Mouse (Mus musculus) liver (tissue): ENCODE data around the gene Lin7b.
"Not testable (repeated sequence)": the region's sequence is repeated elsewhere in the genome, so short reads cannot be mapped to it uniquely, and the experiment has no call there.

Experiments used
- DNase-seq: peaks from one replicate; pipeline ENCODE4 v3.0.0-alpha.2; 2020; ENCODE audit warnings: mixed read lengths

The Lin7b gene

DNA sequence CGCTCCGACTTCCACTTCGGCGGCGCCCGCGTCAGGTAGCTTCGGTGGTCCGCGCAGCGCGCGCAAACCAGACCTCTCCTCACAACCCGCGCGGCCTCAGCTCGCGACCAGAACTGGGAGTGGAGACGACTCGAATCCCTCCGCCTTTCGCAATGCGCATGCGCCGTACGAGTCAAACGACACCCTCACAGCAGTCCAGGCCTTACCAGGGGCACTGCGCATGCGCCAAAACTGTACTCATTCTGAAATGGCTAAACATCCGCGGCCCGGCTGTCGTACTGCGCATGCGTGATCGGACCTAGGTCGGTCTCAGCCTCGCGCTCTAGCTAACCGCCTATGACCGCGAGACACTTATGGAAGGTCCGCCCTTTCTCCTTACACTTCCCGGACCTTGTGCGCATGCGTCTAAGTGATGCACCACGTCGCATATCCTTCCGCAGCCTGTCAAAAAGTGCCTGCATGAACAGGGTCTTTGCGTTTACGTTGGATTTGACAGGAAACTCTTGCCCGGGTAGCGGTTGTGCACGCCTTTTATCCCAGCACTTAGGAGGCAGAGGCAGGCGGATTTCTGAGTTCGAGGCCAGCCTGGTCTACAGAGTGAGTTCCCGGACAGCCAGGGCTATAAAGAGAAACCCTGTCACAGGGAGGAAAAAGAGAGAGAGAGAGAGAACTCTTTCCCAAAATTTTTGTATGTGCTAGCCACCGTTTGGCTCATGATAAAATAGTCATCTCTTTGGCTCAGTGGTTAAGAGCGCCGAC is 25.4 kb upstream of the Lin7b start, which contains the start of gene Snrnp70:
Gene Snrnp70 (minus strand): TSS at position 165 of the 759 bp plus-strand sequence.
- peak; percentile 100 for DNase-seq

DNA sequence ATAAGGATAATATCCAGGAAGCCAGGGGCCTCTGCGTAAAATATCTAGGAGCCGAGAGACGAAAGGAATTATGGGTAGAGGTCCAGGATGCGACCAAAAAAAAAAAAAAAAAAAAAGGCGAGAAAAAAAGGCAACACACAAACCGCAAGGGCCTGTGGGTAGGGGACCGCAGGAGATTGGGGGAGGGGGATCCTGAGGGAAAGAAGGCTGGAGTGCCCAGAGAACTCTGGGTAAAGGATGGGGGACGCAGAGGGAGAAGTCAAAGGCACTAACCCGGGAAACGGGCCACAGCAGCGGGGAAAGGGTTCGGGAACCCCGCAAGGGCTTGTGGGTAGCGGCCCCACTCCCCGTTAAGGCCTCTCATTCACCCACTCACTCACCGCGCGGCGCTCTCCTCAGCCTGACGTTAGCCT is 24.8 kb upstream of the Lin7b start:
- DNase-seq, result no peak

DNA sequence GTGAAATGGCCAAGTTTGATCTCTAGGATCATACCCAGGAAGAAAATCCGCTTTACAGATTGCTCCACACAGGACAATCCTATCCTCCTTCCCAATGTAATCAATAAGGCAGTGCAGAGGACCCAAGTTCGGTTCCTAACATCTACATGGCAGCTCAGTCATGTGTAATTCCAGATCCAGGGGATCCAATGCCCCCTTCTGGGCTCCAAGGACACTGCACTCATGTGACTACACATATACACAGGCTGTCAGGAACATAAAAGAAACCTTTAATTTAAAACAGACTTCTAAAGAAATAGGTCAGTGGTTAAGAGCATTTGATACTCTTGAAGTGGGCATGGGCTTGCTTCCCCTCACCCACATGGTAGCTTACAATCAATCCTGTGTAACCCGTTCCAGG is 15.7 kb upstream of the Lin7b start:
- no peak for DNase-seq

DNA sequence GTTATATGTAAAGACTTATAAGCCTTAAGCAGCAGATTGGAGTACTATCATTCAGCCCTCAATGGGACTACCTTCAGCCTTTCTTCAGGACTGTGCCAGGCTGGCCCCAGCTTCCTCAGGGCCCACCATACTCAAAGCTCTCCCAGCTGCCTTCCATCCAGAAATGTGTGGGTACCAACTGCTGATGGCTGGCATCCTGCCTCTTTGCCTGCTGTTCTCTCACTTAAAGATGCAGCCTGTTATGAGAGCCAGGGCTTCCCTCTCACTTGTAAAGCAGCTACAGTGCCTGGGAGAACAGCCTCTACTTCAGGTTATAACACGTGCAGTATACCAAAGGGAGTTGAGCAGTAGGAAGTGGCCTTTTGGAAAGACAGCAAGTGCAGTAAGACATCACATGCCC is 5.7 kb upstream of the Lin7b start:
- DNase-seq, result no peak

DNA sequence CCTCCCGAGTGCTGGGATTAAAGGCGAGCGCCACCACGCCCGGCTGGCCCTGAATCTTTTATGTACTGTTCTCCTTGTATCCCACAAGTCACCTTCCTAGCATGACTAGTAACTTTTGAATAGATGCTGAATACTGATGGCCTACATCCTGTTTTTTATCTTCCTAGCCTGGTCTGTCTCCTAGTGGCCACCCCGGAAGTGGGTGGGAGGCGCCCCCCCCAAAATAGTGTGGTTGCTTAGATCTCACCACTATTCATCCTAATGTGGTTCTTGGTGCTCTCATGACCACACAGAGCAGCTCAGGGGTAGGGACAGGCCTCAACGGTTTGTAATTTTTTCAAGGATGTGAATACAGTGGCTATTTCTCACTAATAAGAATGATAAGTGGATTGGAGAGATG is 4.2 kb upstream of the Lin7b start:
- DNase-seq, result no peak

DNA sequence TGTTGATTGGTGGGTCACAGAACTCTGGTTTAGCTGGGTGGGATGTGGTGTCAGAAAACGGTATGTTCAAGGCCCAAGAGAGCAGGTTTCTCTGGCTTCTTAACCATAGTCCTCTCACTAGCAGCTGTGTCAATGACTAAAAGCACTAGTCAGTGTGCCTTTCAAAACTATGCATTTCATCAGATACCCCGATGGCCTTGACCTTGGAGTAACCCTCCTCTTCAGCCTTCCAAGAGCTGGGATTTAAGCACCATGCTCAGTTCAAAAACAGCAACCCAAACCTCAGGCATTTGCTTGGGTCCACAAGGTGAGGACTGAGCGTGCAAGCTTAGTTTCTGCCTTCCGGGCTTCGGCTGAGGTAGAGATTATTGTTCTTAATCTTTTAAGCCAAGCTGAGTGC is 2.0 kb upstream of the Lin7b start:
- DNase-seq, result no peak

DNA sequence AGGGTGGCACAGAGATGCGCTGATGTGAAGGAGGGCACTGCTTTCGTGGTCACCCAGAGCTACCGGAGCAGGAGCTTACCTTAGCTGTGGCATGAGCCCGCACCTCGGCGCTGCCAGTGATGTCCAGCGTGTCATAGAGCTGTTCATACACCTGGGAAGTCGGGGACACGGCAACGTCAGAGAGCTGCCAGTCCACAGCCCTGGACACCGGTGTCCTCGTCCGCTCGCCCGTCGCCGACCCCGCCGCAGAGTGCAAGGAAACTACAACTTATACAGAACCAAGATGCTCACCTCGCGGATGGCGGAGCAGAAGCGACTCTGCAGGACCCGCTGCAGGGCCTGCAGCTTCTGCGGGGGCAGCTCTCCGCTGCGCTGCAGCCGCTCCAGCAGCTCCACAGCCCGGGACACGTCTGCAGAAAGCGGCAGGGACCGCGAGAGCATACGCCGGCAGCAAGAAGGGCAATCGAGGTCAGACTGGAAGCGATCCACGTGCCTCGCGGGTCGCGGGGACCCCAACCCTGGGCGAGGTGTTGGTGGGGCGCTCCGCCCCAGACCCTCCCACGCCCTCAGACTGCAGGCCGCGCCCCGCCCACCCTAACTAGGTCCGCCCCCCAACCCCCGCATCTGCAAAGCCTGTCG is 428 bp downstream of the Lin7b start:
- DNase-seq, result no peak

DNA sequence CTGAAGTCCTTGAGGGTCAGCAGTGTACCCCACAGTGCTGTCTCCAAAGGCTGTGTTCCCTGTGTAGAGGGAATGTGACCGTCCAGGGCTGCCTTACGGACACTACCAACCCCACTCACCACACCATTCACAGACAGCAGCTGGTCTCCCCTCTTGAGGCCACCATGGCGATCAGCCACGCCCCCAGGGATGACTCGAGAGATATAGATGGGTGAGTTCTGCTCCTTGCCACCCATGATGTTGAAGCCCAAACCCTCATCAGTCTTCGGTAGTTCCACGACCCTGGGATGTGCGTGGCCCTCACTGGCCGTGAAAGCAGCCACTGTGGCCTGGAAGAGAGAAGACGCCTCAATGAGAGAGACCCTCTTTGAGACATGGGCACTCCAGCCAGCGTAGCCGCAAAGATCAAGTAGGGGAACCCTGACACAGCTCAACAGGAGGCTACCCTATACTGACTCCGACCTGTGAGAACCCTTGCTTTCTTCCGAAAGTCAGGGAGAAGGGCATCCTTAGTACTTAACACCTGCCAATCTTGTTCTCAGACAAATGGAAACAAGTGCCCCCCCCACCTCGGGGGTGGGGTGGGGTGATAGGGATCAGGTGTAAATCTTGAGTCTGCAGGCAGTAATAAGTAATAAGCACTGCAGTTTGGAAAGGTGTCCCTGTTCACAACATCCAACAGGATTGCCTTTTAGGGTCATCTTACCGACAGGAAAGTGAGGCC is 1.2 kb downstream of the Lin7b start:
- DNase-seq, result no peak

DNA sequence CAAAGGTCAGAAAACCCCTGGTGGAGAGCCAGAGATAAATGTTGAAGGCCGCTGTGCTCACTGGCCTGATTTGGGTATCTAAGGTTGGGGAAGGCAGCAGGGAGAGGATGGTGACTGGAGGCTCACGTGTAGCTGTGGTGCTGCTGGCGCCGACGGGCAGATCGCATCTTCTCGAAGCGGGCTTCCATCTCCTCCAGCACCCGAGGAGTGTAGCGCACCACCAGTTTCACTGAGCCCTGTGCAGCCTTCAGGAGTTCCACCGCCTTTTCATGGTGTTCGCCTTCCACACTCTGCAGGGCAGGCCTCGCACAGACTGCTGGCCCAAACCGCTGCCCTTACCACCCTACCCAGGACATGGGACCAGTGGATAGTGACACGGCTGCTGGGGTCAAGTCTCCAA is 2.2 kb downstream of the Lin7b start:
- no peak for DNase-seq

DNA sequence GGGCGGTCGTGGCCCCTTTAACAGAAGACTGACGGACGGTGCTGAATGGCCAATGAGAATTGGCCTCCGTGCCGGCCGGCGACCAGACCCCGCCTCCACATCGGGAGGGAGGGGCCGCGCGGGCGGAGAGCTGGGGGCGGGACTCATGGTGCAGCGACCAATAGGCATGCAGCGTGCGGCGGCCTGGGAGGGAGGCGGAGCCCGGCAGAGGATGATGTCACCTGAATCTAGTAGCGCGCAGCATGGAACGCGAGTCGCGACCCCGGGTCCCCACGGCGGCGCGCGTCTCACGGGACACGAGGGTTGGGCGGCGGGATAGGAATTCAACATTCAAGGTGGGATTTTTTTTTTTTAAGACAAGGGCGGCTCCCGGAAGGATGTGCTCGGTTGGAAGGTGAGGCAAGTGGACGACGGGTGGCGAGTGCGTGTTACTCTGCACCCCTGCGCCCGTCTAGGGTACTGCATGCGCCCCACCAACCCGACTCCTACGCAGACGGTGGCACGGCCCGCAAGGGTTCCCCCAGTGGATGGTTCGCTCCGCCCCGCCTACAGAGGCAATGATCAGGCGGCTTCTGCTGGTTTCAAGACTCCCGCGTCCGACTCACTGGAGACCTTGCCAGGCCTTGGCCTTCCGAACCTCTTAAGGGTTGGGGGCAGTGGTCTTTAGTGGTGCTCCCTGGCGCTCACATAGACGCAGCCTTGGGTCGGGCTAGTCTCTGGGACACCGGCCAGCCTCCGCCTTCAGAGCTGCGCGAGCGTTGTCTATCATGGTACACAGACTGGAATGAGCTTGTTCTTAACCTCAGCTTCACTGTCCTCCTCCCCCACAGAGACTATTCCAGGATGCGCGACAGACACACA is 3.1 kb downstream of the Lin7b start:
- peak; percentile 97 for DNase-seq

DNA sequence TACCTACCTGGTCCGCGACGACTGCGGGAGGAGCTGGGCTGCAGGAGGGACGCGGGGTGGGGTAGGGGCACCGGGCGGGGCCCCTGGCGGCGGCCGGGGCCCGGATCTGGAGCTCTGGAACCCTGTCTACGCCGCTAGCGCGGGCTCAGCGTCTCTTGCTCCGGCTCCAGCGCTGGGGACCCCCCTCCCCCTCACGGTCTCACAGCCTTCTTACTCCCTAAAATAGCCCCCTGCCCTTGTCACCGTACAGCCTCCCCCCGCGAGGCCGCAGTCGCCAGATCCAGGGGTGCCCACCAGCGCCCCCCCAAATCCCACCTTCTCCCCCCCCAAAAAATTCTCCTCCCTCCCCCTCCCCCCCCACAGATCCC is 3.7 kb downstream of the Lin7b start, which contains the start of gene Ppfia3:
Gene Ppfia3 (minus strand): TSS at position 368 of the 368 bp plus-strand sequence.
- DNase-seq, result no peak

DNA sequence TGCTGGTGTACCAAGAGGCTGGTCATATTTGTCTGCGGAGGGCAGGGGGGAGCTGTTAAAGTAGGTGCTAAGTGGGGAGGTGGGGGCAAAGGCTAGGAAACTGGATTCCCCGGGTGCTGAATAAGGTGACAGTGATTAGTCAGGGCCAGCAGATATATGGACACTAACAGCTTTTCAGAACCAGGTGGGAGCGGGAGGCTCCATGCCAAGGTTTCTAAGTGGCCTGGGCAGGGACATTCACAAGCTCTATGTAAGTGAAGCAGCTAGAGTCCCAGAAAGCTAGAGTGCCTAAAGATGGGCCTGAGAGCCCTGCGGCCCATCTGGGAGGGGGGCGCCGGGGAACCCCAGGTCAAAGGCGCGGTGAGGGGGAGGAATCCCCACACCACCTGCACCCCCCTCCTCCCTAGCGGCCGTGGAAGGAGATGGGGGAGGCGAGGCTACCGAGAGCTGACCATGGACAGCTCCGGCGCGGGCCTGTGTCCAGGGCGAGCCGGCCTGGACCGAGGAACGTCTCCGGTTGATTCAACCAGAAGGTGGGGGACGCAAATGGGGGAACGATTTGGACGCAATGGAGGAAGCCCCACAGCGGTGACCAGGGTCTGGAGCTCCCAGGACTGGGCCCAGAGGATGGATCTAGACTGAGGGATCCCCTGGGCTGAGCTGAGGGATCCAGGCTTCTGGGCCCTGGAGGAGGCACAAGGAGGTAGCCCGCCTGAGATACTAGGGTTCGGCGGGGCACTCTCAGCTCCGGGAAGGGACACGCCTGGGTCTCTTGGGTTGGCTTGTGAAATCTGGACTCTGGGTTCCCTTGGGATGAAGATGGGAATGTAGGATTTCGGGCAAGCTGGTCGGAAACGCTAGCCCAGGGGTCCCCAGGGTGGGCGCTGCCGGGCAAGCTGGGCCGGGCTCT is 4.4 kb downstream of the Lin7b start:
- no peak for DNase-seq

DNA sequence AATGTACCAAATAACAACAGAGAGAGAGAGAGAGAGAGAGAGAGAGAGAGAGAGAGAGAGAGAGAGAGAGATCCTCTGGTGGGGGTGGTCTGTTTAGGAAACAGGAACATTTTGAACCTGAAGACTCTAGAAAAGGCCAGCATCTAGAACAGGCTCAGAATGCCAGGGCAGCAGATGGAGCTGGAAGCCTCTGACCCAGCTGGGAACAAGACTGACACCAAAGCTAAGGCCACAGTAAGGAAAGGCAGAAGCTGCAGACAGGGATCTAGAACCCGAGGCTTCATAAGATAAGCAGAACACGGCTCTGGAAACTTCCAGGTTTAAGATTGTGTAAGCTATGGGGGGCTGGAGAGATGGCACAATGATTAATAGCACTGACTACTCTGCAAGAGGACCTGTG is 6.4 kb downstream of the Lin7b start:
- no peak for DNase-seq

DNA sequence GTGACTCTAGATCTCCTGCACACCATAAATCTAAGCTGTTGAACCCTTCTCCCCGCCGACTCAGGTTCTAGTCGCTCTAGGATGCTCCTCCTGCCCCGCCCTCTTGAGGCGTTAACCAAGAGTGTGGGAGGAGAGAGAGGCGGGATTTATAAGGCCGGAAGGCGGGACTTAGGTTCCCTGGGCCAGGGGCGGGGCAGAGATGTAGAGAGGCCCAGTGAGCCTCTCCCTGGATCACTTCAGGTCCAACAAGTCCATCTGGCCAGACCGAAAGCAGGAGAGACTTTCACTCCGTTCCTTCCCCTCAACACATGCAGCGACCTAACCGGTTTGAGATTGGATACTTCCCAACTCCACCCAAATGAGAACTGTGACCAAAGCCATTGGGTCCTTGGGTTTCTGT is 7.6 kb downstream of the Lin7b start:
- DNase-seq, result peak; percentile 79

DNA sequence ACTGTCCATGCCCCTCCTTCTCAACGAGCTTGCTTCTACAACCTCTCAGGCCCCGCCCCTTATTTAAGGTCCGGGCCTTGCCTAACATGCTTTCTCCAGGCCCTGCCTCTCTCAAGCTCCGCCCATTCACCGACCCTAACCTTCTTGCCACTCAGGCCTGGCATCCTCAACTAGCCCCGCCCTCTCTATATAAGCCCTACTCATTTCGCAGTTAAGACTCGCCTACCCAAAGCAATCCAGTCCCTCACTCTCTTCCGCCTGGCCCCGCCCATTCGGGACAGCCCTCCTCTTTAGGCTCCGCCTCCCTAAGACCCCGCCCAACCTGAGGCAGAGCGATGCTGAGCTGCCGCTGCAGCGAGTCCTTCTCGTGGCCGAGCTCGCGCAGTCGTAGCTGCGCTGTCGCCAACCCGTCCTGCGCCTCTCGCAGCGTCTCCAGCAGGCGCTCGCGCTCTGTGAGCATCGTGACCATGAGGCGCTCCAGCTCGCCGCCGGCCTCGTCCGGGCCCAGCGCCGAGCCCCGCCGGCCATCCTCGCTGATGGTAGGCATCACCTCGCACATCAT is 9.1 kb downstream of the Lin7b start:
- DNase-seq, result peak; percentile 85

DNA sequence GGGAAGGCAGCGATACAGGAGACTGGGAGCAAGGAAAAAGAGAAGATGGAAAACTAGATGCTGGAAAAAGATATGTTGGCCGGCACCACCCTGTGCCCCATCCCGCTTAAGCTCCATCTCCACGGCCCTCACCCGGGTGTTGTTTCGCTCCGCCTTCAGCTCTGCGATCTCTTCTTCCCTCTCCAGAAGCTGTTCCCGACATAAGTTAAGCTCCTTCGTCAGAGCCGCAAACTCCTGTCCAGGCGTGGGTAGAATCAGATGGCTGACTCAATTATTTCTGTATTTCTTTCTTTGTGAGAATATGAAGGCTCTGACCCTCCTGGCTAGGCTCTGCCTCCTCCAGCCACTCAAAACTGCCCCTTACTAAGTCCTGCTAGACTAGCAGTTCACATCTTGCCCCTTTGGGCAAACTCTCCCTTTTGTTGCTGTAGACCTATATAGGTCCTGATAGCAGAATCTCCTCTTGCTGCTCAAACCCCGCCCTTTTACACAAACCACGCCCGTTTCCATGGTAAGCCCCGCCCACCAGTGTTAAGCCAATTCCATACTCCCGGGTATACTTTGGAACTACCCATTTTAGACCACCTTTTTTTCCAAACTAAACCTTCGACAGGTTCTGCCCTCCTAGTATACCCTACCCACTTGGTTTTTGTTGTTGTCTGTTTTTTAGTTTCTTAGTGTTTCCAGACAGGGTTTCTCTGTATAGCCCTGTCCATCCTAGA is 9.8 kb downstream of the Lin7b start:
- DNase-seq, result peak; percentile 50

DNA sequence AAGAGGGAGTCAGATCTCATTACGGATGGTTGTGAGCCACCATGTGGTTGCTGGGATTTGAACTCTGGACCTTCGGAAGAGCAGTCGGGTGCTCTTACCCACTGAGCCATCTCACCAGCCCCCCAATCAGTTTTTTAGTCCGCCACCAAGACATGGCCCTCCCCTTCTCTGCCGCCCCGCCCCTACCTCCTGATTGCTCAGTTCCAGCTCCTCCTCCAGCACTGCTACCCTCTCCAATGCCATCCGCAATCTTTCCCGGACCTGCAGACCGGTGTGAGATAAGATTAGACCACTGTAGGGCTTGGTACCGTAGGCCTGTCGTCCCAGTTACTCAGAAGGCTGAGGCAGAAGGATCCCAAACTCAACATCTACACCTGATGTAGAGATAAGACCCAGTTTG is 11.3 kb downstream of the Lin7b start:
- DNase-seq, result not testable (repeated sequence)

DNA sequence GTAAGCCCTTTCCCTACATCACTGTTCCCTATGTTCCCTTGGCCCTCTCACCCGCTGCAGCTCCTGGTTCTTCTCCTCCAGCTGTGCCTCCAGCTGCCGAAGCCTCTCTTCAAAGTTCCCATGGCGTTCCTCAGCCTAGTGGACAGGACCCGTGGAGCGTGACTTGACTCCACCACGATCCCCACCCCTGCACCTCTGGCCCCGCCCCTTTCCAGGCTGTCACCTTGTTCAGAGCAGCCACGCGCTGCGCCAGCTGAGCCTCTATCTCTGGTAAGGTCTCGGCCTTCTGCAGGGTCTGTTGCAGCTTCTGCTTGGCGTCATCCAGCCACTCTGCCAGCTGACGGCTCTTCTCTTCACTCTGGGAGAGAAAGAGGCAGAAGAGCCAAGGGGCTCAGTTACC is 14.3 kb downstream of the Lin7b start:
- DNase-seq, result no peak

DNA sequence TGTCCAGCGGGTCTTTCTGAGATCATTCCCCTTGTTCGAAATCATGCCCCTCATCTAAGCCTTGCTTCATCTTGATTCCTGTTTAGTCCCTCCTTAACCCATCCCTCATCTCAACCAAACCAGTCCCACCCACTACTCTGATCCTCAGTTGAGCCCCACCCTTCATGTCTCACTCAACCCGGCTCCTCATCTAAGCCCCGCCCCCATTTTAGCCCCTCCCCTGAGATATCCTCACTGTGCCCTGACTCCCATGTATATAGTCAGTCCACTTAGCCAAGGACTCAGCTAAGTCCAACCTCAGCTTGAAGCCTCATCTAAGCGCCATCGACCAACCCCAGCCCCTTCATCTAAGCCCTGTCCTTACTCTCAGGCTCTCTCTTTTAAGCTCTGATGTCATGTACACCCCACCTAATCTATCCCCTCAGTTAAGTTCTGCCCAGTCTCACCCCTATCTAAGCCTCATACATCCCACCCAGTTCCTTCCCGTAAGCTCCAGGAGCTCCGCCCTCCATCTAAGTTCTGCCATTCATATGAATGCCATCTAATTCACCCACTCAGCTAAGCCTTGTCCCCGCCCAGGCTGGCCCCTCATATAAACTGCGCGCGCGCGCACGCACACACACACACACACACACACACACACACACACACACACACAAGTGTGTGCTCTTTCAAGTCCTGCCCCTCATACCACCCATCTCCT is 14.9 kb downstream of the Lin7b start:
- peak; percentile 50 for DNase-seq

DNA sequence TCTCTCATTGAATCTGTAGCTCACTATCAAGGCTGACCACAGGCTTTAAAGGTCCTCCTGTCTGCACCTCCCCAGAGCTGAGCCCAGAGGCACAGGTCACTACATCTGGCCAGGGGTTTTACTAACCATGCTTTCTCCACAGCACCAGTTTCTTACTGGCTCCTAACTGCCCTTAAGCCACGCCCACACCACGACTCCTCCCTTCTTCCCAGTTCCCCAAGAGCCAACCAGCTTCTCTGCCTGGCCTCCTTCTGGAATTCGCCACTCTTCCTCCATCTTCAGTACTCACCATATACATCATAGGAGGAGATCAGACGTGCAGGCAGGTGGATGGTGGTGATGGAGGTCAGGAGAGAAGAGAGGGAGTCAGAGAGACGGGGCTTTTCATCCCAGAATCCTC is 17.3 kb downstream of the Lin7b start:
- DNase-seq, result no peak
